Mouse (Mus musculus) cerebellum, adult 18-20 months (tissue): ENCODE measurements around the gene Dhdh.
"Not testable (repeated sequence)": the region's sequence is repeated elsewhere in the genome, so short reads cannot be mapped to it uniquely, and the experiment has no call there.

Experiments
- DNase-seq, 2 experiments: peaks; one replicate each; pipeline ENCODE4 v3.0.0; 2021

The Dhdh gene

GRCm38 (mm10) chr7:45509912-45510787 is 21.5 kb upstream of the Dhdh start, which contains the start of gene Nucb1:
TSS of gene Nucb1 (minus strand) at chr7:45510406.
- DNase-seq = peak; percentile 92 to 95

- no peak for DNase-seq
These were observed 20.7 kb upstream of the Dhdh start for GRCm38 (mm10) chr7:45509181-45509882.

GRCm38 (mm10) chr7:45508561-45508960 is 20.0 kb upstream of the Dhdh start:
- DNase-seq = no peak

GRCm38 (mm10) chr7:45507583-45507982 is 19.0 kb upstream of the Dhdh start:
- DNase-seq = peak in 1 of 2 experiments; percentile 54

GRCm38 (mm10) chr7:45498427-45498826 is 9.8 kb upstream of the Dhdh start:
- no peak for DNase-seq

- no peak for DNase-seq
These were observed 5.9 kb upstream of the Dhdh start for GRCm38 (mm10) chr7:45494548-45494947.

- DNase-seq = peak; percentile 81 to 89
These were observed 4.3 kb upstream of the Dhdh start for GRCm38 (mm10) chr7:45492951-45493350.

- DNase-seq = peak in 1 of 2 experiments; percentile 44
These were observed 3.7 kb upstream of the Dhdh start for GRCm38 (mm10) chr7:45492225-45492844.

GRCm38 (mm10) chr7:45491264-45491663 is 2.7 kb upstream of the Dhdh start:
- no peak for DNase-seq

GRCm38 (mm10) chr7:45490822-45491221 is 2.2 kb upstream of the Dhdh start:
- DNase-seq = no peak

GRCm38 (mm10) chr7:45489578-45489977 is 973 bp upstream of the Dhdh start:
- DNase-seq = no peak

- DNase-seq = no peak
These were observed 728 bp downstream of the Dhdh start for GRCm38 (mm10) chr7:45487861-45488292.

- DNase-seq = no peak
These were observed 1.7 kb downstream of the Dhdh start, which contains the start of gene Gm45808 for GRCm38 (mm10) chr7:45486761-45487415. TSS of gene Gm45808 (minus strand) at chr7:45486811.

GRCm38 (mm10) chr7:45486158-45486557 is 2.4 kb downstream of the Dhdh start:
- no peak for DNase-seq

- DNase-seq = not testable (repeated sequence)
These were observed 3.6 kb downstream of the Dhdh start for GRCm38 (mm10) chr7:45484985-45485384.

GRCm38 (mm10) chr7:45482166-45482565 is 6.4 kb downstream of the Dhdh start:
- no peak for DNase-seq

GRCm38 (mm10) chr7:45481374-45481927 is 7.2 kb downstream of the Dhdh start, which contains the start of gene Tulp2:
TSS of gene Tulp2 (plus strand) at chr7:45481877.
- DNase-seq = peak; percentile 73 to 81

GRCm38 (mm10) chr7:45480310-45480709 is 8.3 kb downstream of the Dhdh start:
- not testable (repeated sequence) for DNase-seq

- no peak for DNase-seq
These were observed 9.8 kb downstream of the Dhdh start for GRCm38 (mm10) chr7:45478774-45479173.

- DNase-seq = peak; percentile 80 to 82
These were observed 11.6 kb downstream of the Dhdh start for GRCm38 (mm10) chr7:45477003-45477402.

GRCm38 (mm10) chr7:45476453-45476852 is 12.2 kb downstream of the Dhdh start:
- DNase-seq = no peak

- peak; percentile 60 to 65 for DNase-seq
These were observed 13.2 kb downstream of the Dhdh start for GRCm38 (mm10) chr7:45475291-45475969.
